Mouse (Mus musculus) small intestine, adult 2 months (tissue): Measurements from ENCODE around the gene Herc3.

Experiments used
- CTCF ChIP-seq: fragments of 200-500 bp; IDR thresholded peaks from 2 replicates; pipeline ENCODE4 v1.5.1; 2012; ENCODE audit warnings: low read depth, mild to moderate bottlenecking, control low read depth, inconsistent platforms, low read length, moderate library complexity, mixed read lengths; ENCODE audit not compliant: insufficient replicate concordance, insufficient read length; ENCODE audit errors: extremely low read depth
- POLR2A ChIP-seq: fragments of 200-500 bp; IDR thresholded peaks from 2 replicates; pipeline ENCODE4 v1.6.1; 2012; ENCODE audit warnings: low read depth, mild to moderate bottlenecking, control low read depth, inconsistent platforms, low read length, moderate library complexity

DNA sequence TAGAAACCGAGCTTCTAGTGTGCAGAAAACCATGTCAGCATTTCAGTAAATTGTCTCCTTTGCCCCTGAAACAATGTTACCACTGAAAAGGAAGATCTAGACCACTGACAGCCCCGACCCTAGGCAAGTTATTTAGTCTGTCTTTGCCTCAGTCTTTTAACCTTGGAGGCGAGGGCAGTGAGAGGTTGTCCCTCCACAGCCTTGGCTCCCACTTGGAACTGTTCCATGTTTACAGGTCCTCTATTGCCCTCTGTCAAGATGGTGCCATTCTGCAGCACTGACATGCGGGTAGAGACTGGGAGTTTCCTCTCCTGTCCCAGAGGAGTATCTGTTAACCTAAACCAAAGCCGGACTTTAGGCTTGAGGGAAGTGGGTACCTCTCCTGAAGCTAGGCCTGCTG, 81.6 kb downstream of the Herc3 start:
- no peak for TF ChIP-seq POLR2A
- no peak for TF ChIP-seq CTCF
